Mouse (Mus musculus) megakaryocyte, embryonic 14.5 days (primary cell): ENCODE measurements around the gene Six3.

Experiments used
- FLI1 ChIP-seq: IDR thresholded peaks from 2 replicates; pipeline ENCODE4 v1.6.1; 2012; ENCODE audit warnings: low read length, inconsistent platforms, mixed read lengths
- GATA1 ChIP-seq: IDR thresholded peaks from 3 replicates; pipeline ENCODE4 v1.6.1; 2012; ENCODE audit warnings: mixed read lengths, low read length, inconsistent platforms, borderline replicate concordance

DNA sequence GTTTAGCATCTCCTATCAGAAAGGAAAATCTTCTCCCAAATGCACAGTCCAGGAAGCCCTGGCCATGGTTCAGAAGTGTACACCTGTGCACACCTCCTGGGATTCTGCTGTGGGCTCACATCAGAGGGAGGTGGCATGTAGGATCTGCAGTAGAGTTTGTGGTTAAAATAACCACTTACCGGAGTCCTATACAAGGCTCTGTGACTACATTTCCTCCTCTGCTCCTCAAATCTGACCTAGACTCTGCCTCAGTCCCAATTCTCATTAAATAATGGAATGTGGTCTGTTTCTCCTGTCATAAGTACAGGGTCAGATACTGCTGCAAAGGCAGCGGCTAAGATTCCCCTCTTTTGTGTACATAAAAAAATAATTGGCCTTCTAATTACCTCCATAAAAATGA lies 50.8 kb downstream of the Six3 start:
- TF ChIP-seq GATA1 (no peak), FLI1 (no peak)
